Mouse (Mus musculus): ENCODE results near the gene Ogg1.

Gene Ogg1

GRCm38 (mm10) chr6:113326533-113327315, at the start of gene Ogg1:
Ogg1 (plus strand) TSS chr6:113326972.
- DNase-seq (ENCODE audit: low spot score in 2 of 2), result peak; percentile 98 to 99

GRCm38 (mm10) chr6:113281676-113282075, 45.1 kb upstream of the Ogg1 start:
- no peak for DNase-seq (ENCODE audit: low spot score in 2 of 2)

GRCm38 (mm10) chr6:113282101-113282802, 44.5 kb upstream of the Ogg1 start, which contains the start of gene Cpne9:
Cpne9 (plus strand) TSS chr6:113282307.
- DNase-seq (ENCODE audit: low spot score in 2 of 2), result peak in 1 of 2 experiments; percentile 53

GRCm38 (mm10) chr6:113282969-113283368, 43.8 kb upstream of the Ogg1 start:
- DNase-seq (ENCODE audit: low spot score in 2 of 2), result peak in 1 of 2 experiments; percentile 25

GRCm38 (mm10) chr6:113283500-113283899, 43.3 kb upstream of the Ogg1 start:
- DNase-seq (ENCODE audit: low spot score in 2 of 2), result no peak

- no peak for DNase-seq (ENCODE audit: low spot score in 2 of 2)
These were observed 41.8 kb upstream of the Ogg1 start for GRCm38 (mm10) chr6:113284931-113285330.

- DNase-seq (ENCODE audit: low spot score in 2 of 2), result no peak
These were observed 40.5 kb upstream of the Ogg1 start for GRCm38 (mm10) chr6:113286316-113286715.

GRCm38 (mm10) chr6:113287236-113287635, 39.5 kb upstream of the Ogg1 start:
- peak; percentile 62 to 76 for DNase-seq (ENCODE audit: low spot score in 2 of 2)

GRCm38 (mm10) chr6:113289346-113289745, 37.4 kb upstream of the Ogg1 start:
- DNase-seq (ENCODE audit: low spot score in 2 of 2), result no peak

- DNase-seq (ENCODE audit: low spot score in 2 of 2), result no peak
These were observed 36.4 kb upstream of the Ogg1 start for GRCm38 (mm10) chr6:113290346-113290745.

GRCm38 (mm10) chr6:113292938-113293337, 33.8 kb upstream of the Ogg1 start:
- no peak for DNase-seq (ENCODE audit: low spot score in 2 of 2)

- DNase-seq (ENCODE audit: low spot score in 2 of 2), result no peak
These were observed 30.7 kb upstream of the Ogg1 start for GRCm38 (mm10) chr6:113296046-113296445.

GRCm38 (mm10) chr6:113296639-113297038, 30.1 kb upstream of the Ogg1 start:
- DNase-seq (ENCODE audit: low spot score in 2 of 2), result no peak

GRCm38 (mm10) chr6:113301350-113301749, 25.4 kb upstream of the Ogg1 start:
- no peak for DNase-seq (ENCODE audit: low spot score in 2 of 2)

- DNase-seq (ENCODE audit: low spot score in 2 of 2), result no peak
These were observed 24.5 kb upstream of the Ogg1 start for GRCm38 (mm10) chr6:113302258-113302657.

GRCm38 (mm10) chr6:113306322-113306985, 20.3 kb upstream of the Ogg1 start:
- peak; percentile 99 to 100 for DNase-seq (ENCODE audit: low spot score in 2 of 2)

- no peak for DNase-seq (ENCODE audit: low spot score in 2 of 2)
These were observed 19.8 kb upstream of the Ogg1 start, which contains the start of gene Brpf1 for GRCm38 (mm10) chr6:113306986-113307349. Brpf1 (plus strand) TSS chr6:113307137.

GRCm38 (mm10) chr6:113307481-113308121, 19.2 kb upstream of the Ogg1 start:
- peak in 1 of 2 experiments; percentile 20 for DNase-seq (ENCODE audit: low spot score in 2 of 2)

GRCm38 (mm10) chr6:113308141-113308540, 18.6 kb upstream of the Ogg1 start:
- DNase-seq (ENCODE audit: low spot score in 2 of 2), result peak; percentile 41 to 58

GRCm38 (mm10) chr6:113315972-113316371, 10.8 kb upstream of the Ogg1 start:
- DNase-seq (ENCODE audit: low spot score in 2 of 2), result no peak

GRCm38 (mm10) chr6:113329396-113329795, 2.6 kb downstream of the Ogg1 start:
- no peak for DNase-seq (ENCODE audit: low spot score in 2 of 2)

- no peak for DNase-seq (ENCODE audit: low spot score in 2 of 2)
These were observed 3.8 kb downstream of the Ogg1 start for GRCm38 (mm10) chr6:113330547-113330946.
